Mouse (Mus musculus) neural tube, embryonic 14.5 days (tissue): ENCODE measurements around the gene Nfx1. TPM values are rescaled to one million over a fixed set of nuclear protein-coding genes. Genes with fewer than 3 reads are reported as not detected.

Source experiments
- ATAC-seq: fragments of 200-750 bp; cut with Nextera tagmentation; 2 replicates; pipeline ENCODE4 v1.8.0; 2017; ENCODE audit warnings: low read depth, mild to moderate bottlenecking, moderate TSS enrichment, moderate library complexity
- H3K27ac ChIP-seq: fragments of 300-500 bp; sonication (generic); 2 replicates; pipeline ENCODE4 v1.5.1; 2014; ENCODE audit warnings: low read depth, mild to moderate bottlenecking, control low read depth, low read length, moderate library complexity, mixed read lengths
- H3K27me3 ChIP-seq: fragments of 300-500 bp; sonication (generic); 2 replicates; pipeline ENCODE4 v1.6.1; 2014; ENCODE audit warnings: low read length; ENCODE audit not compliant: control insufficient read depth, insufficient read depth
- H3K36me3 ChIP-seq: fragments of 300-500 bp; sonication (generic); 2 replicates; pipeline ENCODE4 v1.6.1; 2014; ENCODE audit warnings: low read length, mixed read lengths; ENCODE audit not compliant: control insufficient read depth, insufficient read depth
- H3K4me1 ChIP-seq: fragments of 300-500 bp; sonication (generic); 2 replicates; pipeline ENCODE4 v1.6.1; 2014; ENCODE audit warnings: low read length; ENCODE audit not compliant: control insufficient read depth, insufficient read depth
- H3K4me2 ChIP-seq: fragments of 300-500 bp; sonication (generic); 2 replicates; pipeline ENCODE4 v1.6.1; 2014; ENCODE audit warnings: mild to moderate bottlenecking, low read depth, low read length, control low read depth
- H3K4me3 ChIP-seq: fragments of 300-500 bp; sonication (generic); 2 replicates; pipeline ENCODE4 v1.5.1; 2014; ENCODE audit warnings: low read depth, low read length, control low read depth, mixed read lengths
- H3K9ac ChIP-seq: fragments of 300-500 bp; sonication (generic); replicated peaks from 2 replicates; pipeline ENCODE4 v1.6.1; 2014; ENCODE audit warnings: low read depth, mild to moderate bottlenecking, control low read depth, low read length, mixed read lengths
- H3K9me3 ChIP-seq: fragments of 300-500 bp; sonication (generic); 2 replicates; pipeline ENCODE4 v1.6.1; 2016; ENCODE audit warnings: low read length; ENCODE audit not compliant: control insufficient read depth
- WGBS: fragments of 180-500 bp; shearing (Covaris S2); extraction: QIAGEN DNeasy Blood & Tissue Kit; methylation state at CpG from one replicate; pipeline ENCODE4 v1.1.7; 2014; 5-methylcytosine and 5-hydroxymethylcytosine counted together
- polyA plus RNA-seq: library from polyadenylated mRNA; unstranded; fragments of >200 nt; fragmentation: Nextera tagmentation; extraction: Ambion mirVana; gene quantifications from 2 replicates; pipeline ENCODE4 v1.2.1, GENCODE M21; 2014

Gene Nfx1
- polyA plus RNA-seq, 1 experiment from 2014 or later = 126 TPM

DNA sequence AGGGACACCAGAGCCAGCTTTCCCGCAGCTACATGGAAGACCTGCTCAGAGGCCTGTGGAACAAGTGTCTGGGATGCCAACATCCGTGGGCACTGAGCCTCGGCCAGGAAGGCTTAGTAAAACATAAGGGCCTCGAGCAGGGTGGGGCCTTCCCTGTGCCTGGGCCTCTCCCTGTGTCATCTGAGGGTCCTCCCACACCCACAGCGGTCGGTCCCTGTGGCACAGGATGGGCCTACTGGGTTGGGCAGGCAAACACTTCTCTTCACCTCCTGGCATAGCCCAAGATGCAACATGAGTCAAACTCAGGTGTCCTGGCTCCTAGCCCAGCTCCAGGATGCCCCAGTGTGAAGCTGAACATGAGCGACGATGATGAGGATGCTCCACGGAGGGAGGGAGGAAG is 86.7 kb downstream of the Nfx1 start:
- Histone ChIP-seq H3K36me3 (no peaks in the 10 kb centered on the region), H3K9ac (no peak overlapping the region), H3K27me3 (no peaks in the 10 kb centered on the region), H3K27ac (no peak overlapping the region), H3K4me1 (no peaks in the 10 kb centered on the region), H3K4me3 (no peak overlapping the region), H3K9me3 (no peaks in the 10 kb centered on the region), H3K4me2 (no peak overlapping the region)
- ATAC-seq = no peak
- WGBS = 74% methylated on average over 6 of the region's 9 CpGs

DNA sequence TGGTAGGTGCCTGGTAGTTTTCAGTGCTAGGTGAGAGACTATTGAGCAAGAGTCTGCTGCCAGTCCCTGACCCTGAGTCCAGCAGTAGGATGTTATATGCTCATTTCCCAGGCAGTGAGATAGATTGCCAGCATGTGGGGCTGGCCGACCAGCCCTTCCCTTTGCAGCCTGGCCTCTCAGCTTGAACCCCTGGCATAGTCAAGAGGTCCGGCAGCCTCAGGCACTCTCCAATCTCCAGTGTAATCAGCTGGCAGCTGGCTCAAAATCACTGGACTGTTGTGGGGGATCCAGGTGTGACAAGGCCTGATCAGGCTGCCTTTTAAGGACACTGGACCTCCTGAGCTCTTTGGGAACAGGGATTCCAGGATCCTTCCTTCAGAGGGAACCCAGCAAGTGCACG is 92.6 kb downstream of the Nfx1 start:
- WGBS = 60% methylated on average over 3 of the region's 3 CpGs
- no peaks in the 10 kb centered on the region for H3K4me1 ChIP-seq

GRCm38 (mm10) chr4:41063894-41064673 is 93.4 kb downstream of the Nfx1 start:
- H3K4me2 ChIP-seq = no peak overlapping the region
- H3K9me3 ChIP-seq = no peaks in the 10 kb centered on the region
- H3K27ac ChIP-seq = no peak overlapping the region
- no peaks in the 10 kb centered on the region for H3K27me3 ChIP-seq
- no peak for ATAC-seq
- no peaks in the 10 kb centered on the region for H3K36me3 ChIP-seq
- no peak overlapping the region for H3K4me3 ChIP-seq
- WGBS = 28% methylated on average over 16 of the region's 16 CpGs
- H3K9ac ChIP-seq = no peak overlapping the region
- H3K4me1 ChIP-seq = no peaks in the 10 kb centered on the region

More for the DNA sequence above, 92.6 kb downstream of the Nfx1 start:
- H3K4me2 ChIP-seq = no peak overlapping the region
- no peak for ATAC-seq
- no peak overlapping the region for H3K4me3 ChIP-seq
- H3K27ac ChIP-seq = no peak overlapping the region
- H3K27me3 ChIP-seq = no peaks in the 10 kb centered on the region
- H3K9me3 ChIP-seq = no peaks in the 10 kb centered on the region
- H3K36me3 ChIP-seq = no peaks in the 10 kb centered on the region
- H3K9ac ChIP-seq = no peak overlapping the region

GRCm38 (mm10) chr4:41065196-41065595 is 94.5 kb downstream of the Nfx1 start:
- Histone ChIP-seq H3K9me3 (no peaks in the 10 kb centered on the region), H3K27me3 (no peaks in the 10 kb centered on the region), H3K36me3 (no peaks in the 10 kb centered on the region), H3K9ac (no peak overlapping the region), H3K4me2 (no peak overlapping the region), H3K27ac (no peak overlapping the region), H3K4me3 (no peak overlapping the region), H3K4me1 (no peaks in the 10 kb centered on the region)
- ATAC-seq = no peak
- WGBS = 94% methylated on average over 4 of the region's 4 CpGs

- H3K27me3 ChIP-seq = no peaks in the 10 kb centered on the region
- ATAC-seq = 0 out of 2 replicates have a peak, but pooled peaks have one; percentile 31
- H3K4me2 ChIP-seq = no peak overlapping the region
- no peak overlapping the region for H3K9ac ChIP-seq
- no peaks in the 10 kb centered on the region for H3K36me3 ChIP-seq
- no peaks in the 10 kb centered on the region for H3K9me3 ChIP-seq
- 65% methylated on average over 14 of the region's 14 CpGs for WGBS
- no peak overlapping the region for H3K27ac ChIP-seq
- H3K4me1 ChIP-seq = no peaks in the 10 kb centered on the region
- H3K4me3 ChIP-seq = no peak overlapping the region
These were observed 101.1 kb downstream of the Nfx1 start for GRCm38 (mm10) chr4:41071500-41072429.

GRCm38 (mm10) chr4:41073008-41073817 is 102.5 kb downstream of the Nfx1 start:
- H3K4me2 ChIP-seq = no peak overlapping the region
- H3K9me3 ChIP-seq = no peaks in the 10 kb centered on the region
- H3K4me3 ChIP-seq = no peak overlapping the region
- no peak for ATAC-seq
- H3K4me1 ChIP-seq = no peaks in the 10 kb centered on the region
- WGBS = 83% methylated on average over 12 of the region's 12 CpGs
- H3K27ac ChIP-seq = no peak overlapping the region
- no peaks in the 10 kb centered on the region for H3K27me3 ChIP-seq
- no peaks in the 10 kb centered on the region for H3K36me3 ChIP-seq
- no peak overlapping the region for H3K9ac ChIP-seq

- Histone ChIP-seq H3K9me3 (no peaks in the 10 kb centered on the region), H3K27me3 (no peaks in the 10 kb centered on the region), H3K4me3 (no peak overlapping the region), H3K9ac (no peak overlapping the region), H3K36me3 (no peaks in the 10 kb centered on the region), H3K4me1 (no peaks in the 10 kb centered on the region), H3K27ac (no peak overlapping the region), H3K4me2 (no peak overlapping the region)
- 68% methylated on average over 6 of the region's 6 CpGs for WGBS
- ATAC-seq = no peak
These were observed 103.8 kb downstream of the Nfx1 start for GRCm38 (mm10) chr4:41074461-41074860.
